Mouse (Mus musculus): ENCODE results near the gene Klk11. TPM values are rescaled to one million over a fixed set of nuclear protein-coding genes. Genes with fewer than 3 reads are reported as not detected.

Klk11 gene
- polyA plus RNA-seq, 1 experiment from 2014 or later = not detected

Other genes starting within 250 kb of the Klk11 start
- 0.83 and 1.4 TPM in 2 replicates for gene Cd33, start 230.2 kb upstream of the Klk11 start, polyA plus RNA-seq (2016; fragmentation: Nextera tagmentation; extraction: Ambion mirVana)
- gene Zfp658, start 212.3 kb upstream of the Klk11 start, polyA plus RNA-seq (2016; fragmentation: Nextera tagmentation; extraction: Ambion mirVana) = 5.6 and 5.7 TPM in 2 replicates
- gene Zfp719, start 195.0 kb upstream of the Klk11 start, polyA plus RNA-seq (2016; fragmentation: Nextera tagmentation; extraction: Ambion mirVana) = 15.6 and 15.7 TPM in 2 replicates
- gene Zfp819, start 167.4 kb upstream of the Klk11 start, polyA plus RNA-seq (2016; fragmentation: Nextera tagmentation; extraction: Ambion mirVana) = 0.40 and 0.44 TPM in 2 replicates
- not detected in 2 replicates for gene Ceacam18, start 139.9 kb upstream of the Klk11 start, polyA plus RNA-seq (2016; fragmentation: Nextera tagmentation; extraction: Ambion mirVana)
- gene Siglece, start 114.4 kb upstream of the Klk11 start, polyA plus RNA-seq (2016; fragmentation: Nextera tagmentation; extraction: Ambion mirVana) = 0.22 and 0.70 TPM in 2 replicates
- 15.4 and 15.7 TPM in 2 replicates for gene Ctu1, start 102.6 kb upstream of the Klk11 start, polyA plus RNA-seq (2016; fragmentation: Nextera tagmentation; extraction: Ambion mirVana)
- not detected in 2 replicates for gene Klk14, start 84.2 kb upstream of the Klk11 start, polyA plus RNA-seq (2016; fragmentation: Nextera tagmentation; extraction: Ambion mirVana)
- gene Klk13, start 62.0 kb upstream of the Klk11 start, polyA plus RNA-seq (2016; fragmentation: Nextera tagmentation; extraction: Ambion mirVana) = 0.11 and 0.31 TPM in 2 replicates
- not detected in 2 replicates for gene Klk12, start 5.7 kb upstream of the Klk11 start, polyA plus RNA-seq (2016; fragmentation: Nextera tagmentation; extraction: Ambion mirVana)
- gene Klk10, start 6.4 kb downstream of the Klk11 start, polyA plus RNA-seq (2016; fragmentation: Nextera tagmentation; extraction: Ambion mirVana) = 0.35 and 0.41 TPM in 2 replicates
- 0.14 and 0.19 TPM in 2 replicates for gene Klk9, start 17.3 kb downstream of the Klk11 start, polyA plus RNA-seq (2016; fragmentation: Nextera tagmentation; extraction: Ambion mirVana)
- 12.7 and 13.4 TPM in 2 replicates for gene Klk8, start 23.0 kb downstream of the Klk11 start, polyA plus RNA-seq (2016; fragmentation: Nextera tagmentation; extraction: Ambion mirVana)
- 0.10 TPM in 1 of 2 replicates, not detected in the other for gene Klk7, start 36.7 kb downstream of the Klk11 start, polyA plus RNA-seq (2016; fragmentation: Nextera tagmentation; extraction: Ambion mirVana)
- gene Klk6, start 49.9 kb downstream of the Klk11 start, polyA plus RNA-seq (2016; fragmentation: Nextera tagmentation; extraction: Ambion mirVana) = not detected in 2 replicates
- gene Klk5, start 67.4 kb downstream of the Klk11 start, polyA plus RNA-seq (2016; fragmentation: Nextera tagmentation; extraction: Ambion mirVana) = 0.28 TPM in 1 of 2 replicates, not detected in the other
- 0.23 TPM in 1 of 2 replicates, not detected in the other for gene Klk4, start 106.6 kb downstream of the Klk11 start, polyA plus RNA-seq (2016; fragmentation: Nextera tagmentation; extraction: Ambion mirVana)
- gene Klk15, start 159.1 kb downstream of the Klk11 start, polyA plus RNA-seq (2016; fragmentation: Nextera tagmentation; extraction: Ambion mirVana) = not detected in 2 replicates
- not detected in 2 replicates for gene Klk1b8, start 176.1 kb downstream of the Klk11 start, polyA plus RNA-seq (2016; fragmentation: Nextera tagmentation; extraction: Ambion mirVana)
- gene Klk1b1, start 192.1 kb downstream of the Klk11 start, polyA plus RNA-seq (2016; fragmentation: Nextera tagmentation; extraction: Ambion mirVana) = not detected in 2 replicates
- not detected in 2 replicates for gene Klk1b9, start 201.5 kb downstream of the Klk11 start, polyA plus RNA-seq (2016; fragmentation: Nextera tagmentation; extraction: Ambion mirVana)
- not detected in 2 replicates for gene Klk1b11, start 221.3 kb downstream of the Klk11 start, polyA plus RNA-seq (2016; fragmentation: Nextera tagmentation; extraction: Ambion mirVana)
- not detected in 2 replicates for gene Klk1b26, start 237.6 kb downstream of the Klk11 start, polyA plus RNA-seq (2016; fragmentation: Nextera tagmentation; extraction: Ambion mirVana)

Data from limb, embryonic 12.5 days (tissue).